Mouse (Mus musculus) G1E (cell line): ENCODE results near the gene Alg9. TPM values are rescaled to one million over a fixed set of nuclear protein-coding genes. Genes with fewer than 3 reads are reported as not detected.

ENCODE experiments used
- ATAC-seq: 2 replicates; pipeline ENCODE4 v1.8.0; 2016; ENCODE audit warnings: mild to moderate bottlenecking; ENCODE audit not compliant: insufficient number of reproducible peaks, poor library complexity, low FRiP score, severe bottlenecking; ENCODE audit errors: extremely low read depth
- DNase-seq: peaks from one replicate; pipeline ENCODE4 v3.0.0; 2012; ENCODE audit warnings: low spot score
- H3K27me3 ChIP-seq: 2 replicates; pipeline ENCODE4 v1.6.1; 2012; ENCODE audit warnings: mild to moderate bottlenecking, low read length, inconsistent platforms; ENCODE audit not compliant: insufficient read depth
- H3K36me3 ChIP-seq: replicated peaks from 2 replicates; pipeline ENCODE3; 2012; ENCODE audit warnings: mild to moderate bottlenecking, inconsistent platforms
- H3K4me1 ChIP-seq: 2 replicates; pipeline ENCODE4 v1.6.1; 2012; ENCODE audit warnings: low read depth, low read length, inconsistent platforms, mixed read lengths; ENCODE audit not compliant: insufficient read depth
- H3K4me3 ChIP-seq: 2 replicates; pipeline ENCODE4 v1.5.1; 2012; ENCODE audit warnings: low read depth, mild to moderate bottlenecking, inconsistent platforms, low read length, moderate library complexity, mixed read lengths
- H3K9me3 ChIP-seq: replicated peaks from 2 replicates; pipeline ENCODE4 v1.6.1; 2012; ENCODE audit warnings: inconsistent platforms
- CTCF ChIP-seq: IDR thresholded peaks from 2 replicates; pipeline ENCODE4 v1.5.1; 2012; ENCODE audit warnings: low read depth, low read length, inconsistent platforms, mixed read lengths
- GATA1 ChIP-seq: IDR thresholded peaks from 2 replicates; pipeline ENCODE4 v1.6.1; 2012; ENCODE audit warnings: borderline replicate concordance, low read length, inconsistent platforms, mixed read lengths
- GATA2 ChIP-seq: IDR thresholded peaks from 2 replicates; pipeline ENCODE4 v1.6.1; 2012; ENCODE audit warnings: low read depth, low read length, inconsistent platforms, borderline replicate concordance
- POLR2AphosphoS5 ChIP-seq: IDR thresholded peaks from 2 replicates; pipeline ENCODE4 v1.6.1; 2012; ENCODE audit warnings: low read depth, low read length, inconsistent platforms; ENCODE audit not compliant: insufficient replicate concordance
- TAL1 ChIP-seq: conservative IDR thresholded peaks from 2 replicates; pipeline ENCODE4 v1.6.1; 2012; ENCODE audit warnings: low read depth, low read length, inconsistent platforms, mixed read lengths
- polyA plus RNA-seq: library from polyadenylated mRNA; stranded (reverse); fragments of >175 nt; gene quantifications from 2 replicates; pipeline ENCODE4 v1.2.3, GENCODE M21; 2012
- total RNA-seq, 2 experiments: library from RNA; stranded (forward) in 1 of 2; stranded (reverse) in 1 of 2; fragments of 200-1000 nt in 1 of 2; fragments of >200 nt in 1 of 2; fragmentation: Nextera tagmentation in 1 of 2; gene quantifications; 2 replicates each; pipeline ENCODE4 v1.2.3; 2014 to 2017

Gene Alg9
- total and polyA plus RNA-seq, 3 experiments, result 14.8 to 35.3 (median 21.9) TPM

- TF ChIP-seq CTCF, result no peak
Measured at GRCm38 (mm10) chr9:50732560-50732959, 42.3 kb upstream of the Alg9 start.

GRCm38 (mm10) chr9:50734989-50735388 is 39.8 kb upstream of the Alg9 start:
- TF ChIP-seq TAL1 (no peak), GATA1 (no peak), CTCF (peak; percentile 60), POLR2AphosphoS5 (no peak), GATA2 (no peak)
- peak; percentile 26 for DNase-seq
- H3K27me3 ChIP-seq, result peaks cover 24% of the 10 kb centered on the region
- no peak for ATAC-seq
- no peak overlapping the region for H3K4me3 ChIP-seq
- H3K4me1 ChIP-seq, result peaks cover 5% of the 10 kb centered on the region
- H3K36me3 ChIP-seq, result no peaks in the 10 kb centered on the region
- H3K9me3 ChIP-seq, result no peaks in the 10 kb centered on the region

More at GRCm38 (mm10) chr9:50732560-50732959, 42.3 kb upstream of the Alg9 start:
- Histone ChIP-seq H3K36me3 (no peaks in the 10 kb centered on the region), H3K27me3 (peaks cover 20% of the 10 kb centered on the region), H3K4me3 (no peak overlapping the region), H3K9me3 (no peaks in the 10 kb centered on the region), H3K4me1 (no peaks in the 10 kb centered on the region; the same call in 1 of the 2 replicates)
- ATAC-seq (no peak), DNase-seq (no peak)

GRCm38 (mm10) chr9:50738914-50739870 is 35.6 kb upstream of the Alg9 start, which contains the start of gene Dixdc1:
Gene Dixdc1, minus strand, starts transcription at chr9:50739517.
- no peak for TF ChIP-seq TAL1
- no peak for TF ChIP-seq GATA1
- TF ChIP-seq POLR2AphosphoS5, result no peak
- TF ChIP-seq GATA2, result no peak
- no peak for TF ChIP-seq CTCF
- ATAC-seq (no peak), DNase-seq (no peak)
- Histone ChIP-seq H3K27me3 (peaks cover 39% of the 10 kb centered on the region), H3K4me1 (peaks cover 5% of the 10 kb centered on the region), H3K4me3 (peak within 1 kb of the TSS; percentile 34; the same call in 1 of the 2 replicates), H3K9me3 (no peaks in the 10 kb centered on the region), H3K36me3 (no peaks in the 10 kb centered on the region)

- peaks cover 6% of the 10 kb centered on the region for H3K4me1 ChIP-seq
- no peak overlapping the region for H3K4me3 ChIP-seq
- no peaks in the 10 kb centered on the region for H3K9me3 ChIP-seq
- TF ChIP-seq TAL1 (no peak), POLR2AphosphoS5 (no peak), CTCF (no peak), GATA1 (no peak), GATA2 (no peak)
- no peaks in the 10 kb centered on the region for H3K36me3 ChIP-seq
- peaks cover 46% of the 10 kb centered on the region for H3K27me3 ChIP-seq
- ATAC-seq (no peak), DNase-seq (no peak)
Measured at GRCm38 (mm10) chr9:50740867-50741784, 33.7 kb upstream of the Alg9 start.

GRCm38 (mm10) chr9:50742261-50742660 is 32.6 kb upstream of the Alg9 start:
- H3K36me3 ChIP-seq, result no peaks in the 10 kb centered on the region
- TF ChIP-seq CTCF, result no peak
- TF ChIP-seq TAL1, result no peak
- TF ChIP-seq POLR2AphosphoS5, result no peak
- TF ChIP-seq GATA2, result no peak
- TF ChIP-seq GATA1, result no peak

GRCm38 (mm10) chr9:50742744-50743143 is 32.1 kb upstream of the Alg9 start:
- Histone ChIP-seq H3K4me3 (no peak overlapping the region), H3K36me3 (no peaks in the 10 kb centered on the region), H3K27me3 (peaks cover 60% of the 10 kb centered on the region), H3K9me3 (no peaks in the 10 kb centered on the region), H3K4me1 (peaks cover 7% of the 10 kb centered on the region)
- TF ChIP-seq GATA1 (no peak), POLR2AphosphoS5 (no peak), TAL1 (no peak), GATA2 (no peak), CTCF (no peak)
- DNase-seq (no peak), ATAC-seq (no peak)

More at GRCm38 (mm10) chr9:50742261-50742660, 32.6 kb upstream of the Alg9 start:
- ATAC-seq, result no peak
- no peaks in the 10 kb centered on the region for H3K9me3 ChIP-seq
- peaks cover 57% of the 10 kb centered on the region for H3K27me3 ChIP-seq
- DNase-seq, result no peak
- no peak overlapping the region for H3K4me3 ChIP-seq
- peaks cover 7% of the 10 kb centered on the region for H3K4me1 ChIP-seq
